Mouse (Mus musculus) cerebellum, adult 2 months (tissue): Measurements from ENCODE around the gene Rab12.

ENCODE experiments used
- CTCF ChIP-seq: fragments of 200-500 bp; IDR thresholded peaks from 2 replicates; pipeline ENCODE4 v1.5.1; 2011; ENCODE audit warnings: low read depth, mild to moderate bottlenecking, control low read depth, low read length, moderate library complexity, borderline replicate concordance; ENCODE audit not compliant: insufficient read depth
- POLR2A ChIP-seq: fragments of 200-500 bp; IDR thresholded peaks from 2 replicates; pipeline ENCODE4 v1.6.1; 2011; ENCODE audit warnings: low read length, control low read depth, borderline replicate concordance; ENCODE audit not compliant: insufficient read depth

DNA sequence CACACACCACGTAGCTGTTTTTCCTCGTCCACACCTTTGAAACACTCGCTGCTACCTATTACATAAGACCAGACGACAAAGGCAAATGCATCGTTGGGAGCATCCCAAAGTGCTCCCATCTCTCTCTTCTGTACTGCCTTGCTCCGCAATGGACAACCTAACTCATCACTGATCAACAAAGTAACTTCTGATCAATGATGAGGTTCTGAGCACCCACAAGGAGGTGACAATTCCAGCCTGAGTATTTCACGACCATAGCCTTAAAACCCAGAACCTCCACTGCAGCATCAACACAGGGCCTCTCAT lies 72.6 kb downstream of the Rab12 start:
- TF ChIP-seq CTCF, result no peak
- peak; percentile 42; the same call in 1 of the 2 replicates for TF ChIP-seq POLR2A
